Mouse (Mus musculus): Measurements from ENCODE around the gene Taf15.
A peak's percentile ranks its signal among the peaks of the same experiment; 100 is the strongest.

Gene Taf15

GRCm38 (mm10) chr11:83472324-83473234, at the start of gene Taf15:
Taf15 (plus strand) TSS chr11:83473086.
- DNase-seq (ENCODE audit: low spot score), result peak; percentile 98

DNA sequence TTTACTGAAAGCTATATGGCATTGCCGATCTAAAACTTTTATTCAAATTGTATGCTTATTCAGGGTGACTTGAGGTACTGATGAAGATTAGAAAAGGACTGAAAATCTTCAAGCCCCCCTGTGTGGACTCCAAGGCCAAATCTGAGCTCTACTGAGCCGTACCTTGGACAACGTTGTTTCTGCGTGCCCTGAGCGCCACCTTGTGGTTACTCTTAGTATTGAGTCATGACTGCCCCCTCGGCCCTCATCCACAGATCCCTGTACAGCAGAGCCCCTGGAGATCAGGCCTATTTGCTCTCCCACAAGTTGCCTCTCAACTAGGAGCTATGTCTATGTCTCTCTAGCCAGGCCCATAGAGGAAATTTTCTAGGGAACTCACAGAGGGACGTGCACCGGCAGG, 48.2 kb upstream of the Taf15 start:
- peak; percentile 83 for DNase-seq (ENCODE audit: low spot score)

GRCm38 (mm10) chr11:83426964-83427363, 45.9 kb upstream of the Taf15 start:
- no peak for DNase-seq (ENCODE audit: low spot score)

- no peak for DNase-seq (ENCODE audit: low spot score)
These were observed 43.5 kb upstream of the Taf15 start, which contains the start of gene Gas2l2 for GRCm38 (mm10) chr11:83429355-83429754. Gas2l2 (minus strand) TSS chr11:83429455.

- no peak for DNase-seq (ENCODE audit: low spot score)
These were observed 40.4 kb upstream of the Taf15 start for GRCm38 (mm10) chr11:83432533-83432932.

DNA sequence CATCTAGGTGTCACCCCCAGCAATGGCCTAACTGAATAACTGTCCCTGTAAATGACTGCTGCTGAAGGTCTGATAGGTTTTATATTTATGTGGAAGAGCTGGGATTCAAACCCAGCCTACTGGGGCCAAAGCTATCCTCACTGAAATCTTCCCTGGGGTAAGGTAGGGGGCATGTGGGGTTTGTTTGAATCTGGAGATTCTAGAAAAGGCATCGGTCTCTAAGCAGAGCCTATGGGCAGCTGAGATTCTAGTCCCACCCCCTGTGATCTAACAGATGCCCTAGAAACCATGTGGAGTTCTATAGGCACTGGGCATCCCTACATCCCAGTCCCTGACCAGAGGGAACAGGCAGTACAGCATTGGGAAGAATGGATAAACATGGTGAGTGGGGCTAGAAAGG, 35.5 kb upstream of the Taf15 start, which contains the start of gene 1700020L24Rik:
Gene 1700020L24Rik (plus strand): TSS at position 301 of the 400 bp plus-strand sequence.
- DNase-seq (ENCODE audit: low spot score), result no peak

GRCm38 (mm10) chr11:83439426-83440060, 33.3 kb upstream of the Taf15 start:
- no peak for DNase-seq (ENCODE audit: low spot score)

GRCm38 (mm10) chr11:83440081-83441064, 32.5 kb upstream of the Taf15 start:
- DNase-seq (ENCODE audit: low spot score), result peak; percentile 90

DNA sequence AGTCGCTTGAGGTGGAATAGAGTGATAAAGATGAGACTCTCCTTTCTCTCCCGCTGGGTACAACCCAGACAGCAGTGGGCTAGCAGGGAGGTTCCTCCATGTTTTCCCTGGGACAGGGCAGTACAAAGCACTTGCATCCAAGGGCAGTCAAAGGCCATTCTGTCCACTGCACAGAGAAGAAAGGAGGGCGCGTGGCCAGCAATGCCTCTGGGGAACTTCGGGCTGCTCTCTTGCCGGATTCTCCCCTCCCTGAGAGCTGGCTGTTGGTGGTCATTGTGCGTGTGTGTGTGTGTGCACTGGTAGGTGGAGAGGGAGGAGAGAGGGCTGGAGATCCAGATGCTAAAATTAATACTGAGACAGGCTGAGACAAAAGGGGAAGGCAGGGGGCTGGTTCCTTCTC, 31.7 kb upstream of the Taf15 start:
- peak; percentile 74 for DNase-seq (ENCODE audit: low spot score)

DNA sequence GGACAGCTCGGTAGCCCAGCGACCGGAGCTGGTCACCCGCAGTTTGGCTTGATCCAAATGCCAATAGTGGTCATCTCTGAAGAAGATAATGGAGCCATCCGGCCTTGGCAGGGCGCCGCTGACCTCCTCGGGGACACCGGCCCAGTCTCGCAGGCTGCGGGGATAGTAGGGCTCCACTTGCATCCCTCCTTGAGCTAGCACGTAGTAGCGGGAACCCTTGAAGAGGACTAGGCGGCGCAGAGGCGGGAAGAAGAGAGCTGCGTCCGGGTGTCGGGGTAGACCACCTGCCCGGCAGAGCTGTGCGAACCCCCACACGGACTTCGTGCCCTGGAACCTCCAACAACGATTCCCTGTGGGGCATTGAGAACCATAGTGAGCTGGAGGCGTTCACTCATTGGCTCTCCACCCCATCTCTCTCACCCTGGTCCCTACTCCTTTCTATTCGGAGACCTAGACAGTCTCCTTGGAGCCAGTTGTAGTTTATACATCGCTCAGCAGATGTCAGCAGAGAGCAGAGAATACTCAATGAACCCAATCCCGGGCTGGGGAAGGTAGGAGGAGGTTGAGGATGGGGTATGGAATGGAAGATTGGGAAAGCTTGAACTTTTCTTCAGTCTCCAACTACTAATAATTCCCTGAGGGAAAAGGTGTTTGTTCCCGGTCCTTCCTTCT, 30.2 kb upstream of the Taf15 start:
- peak; percentile 83 for DNase-seq (ENCODE audit: low spot score)

GRCm38 (mm10) chr11:83443824-83444223, 29.1 kb upstream of the Taf15 start:
- no peak for DNase-seq (ENCODE audit: low spot score)

- DNase-seq (ENCODE audit: low spot score), result no peak
These were observed 27.9 kb upstream of the Taf15 start for GRCm38 (mm10) chr11:83445001-83445400.

DNA sequence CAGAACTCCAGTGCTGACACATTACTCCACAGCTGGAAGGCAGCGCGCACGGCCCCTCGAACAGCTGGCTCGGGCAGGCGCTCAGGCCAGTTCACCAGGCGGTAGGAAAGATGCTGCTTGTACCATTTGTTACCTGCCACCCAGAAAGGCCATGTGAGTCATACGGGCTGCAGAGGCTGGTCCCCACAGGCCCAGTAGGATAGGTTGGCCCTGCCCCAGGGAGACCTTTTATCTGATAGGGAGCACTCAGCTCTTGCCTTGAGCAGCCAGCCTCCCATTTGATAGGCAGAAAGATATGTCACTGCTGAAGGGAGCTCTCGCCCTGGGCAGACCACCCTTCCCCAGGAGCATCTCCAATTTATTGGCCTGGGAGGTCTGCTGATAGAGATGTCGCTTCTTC, 25.3 kb upstream of the Taf15 start:
- DNase-seq (ENCODE audit: low spot score), result no peak

- peak; percentile 57 for DNase-seq (ENCODE audit: low spot score)
These were observed 24.6 kb upstream of the Taf15 start for GRCm38 (mm10) chr11:83448021-83448926.

DNA sequence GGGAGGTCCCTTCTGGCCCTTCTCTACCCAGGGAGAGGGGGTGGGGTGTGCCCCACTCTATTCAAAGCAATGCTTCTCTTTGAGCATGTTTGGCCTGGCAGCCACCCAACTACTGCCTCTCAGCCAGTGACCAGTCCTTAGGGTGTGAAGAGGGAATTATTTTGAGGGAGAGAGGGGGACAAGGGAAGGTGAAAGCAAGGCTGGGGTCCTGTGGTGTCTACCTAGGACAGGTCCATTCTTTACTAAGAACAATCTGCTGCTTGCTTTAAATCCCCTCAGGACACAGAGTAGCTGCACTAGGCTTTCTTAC, 24.0 kb upstream of the Taf15 start:
- DNase-seq (ENCODE audit: low spot score), result peak; percentile 72

- DNase-seq (ENCODE audit: low spot score), result no peak
These were observed 23.6 kb upstream of the Taf15 start for GRCm38 (mm10) chr11:83449298-83449697.

DNA sequence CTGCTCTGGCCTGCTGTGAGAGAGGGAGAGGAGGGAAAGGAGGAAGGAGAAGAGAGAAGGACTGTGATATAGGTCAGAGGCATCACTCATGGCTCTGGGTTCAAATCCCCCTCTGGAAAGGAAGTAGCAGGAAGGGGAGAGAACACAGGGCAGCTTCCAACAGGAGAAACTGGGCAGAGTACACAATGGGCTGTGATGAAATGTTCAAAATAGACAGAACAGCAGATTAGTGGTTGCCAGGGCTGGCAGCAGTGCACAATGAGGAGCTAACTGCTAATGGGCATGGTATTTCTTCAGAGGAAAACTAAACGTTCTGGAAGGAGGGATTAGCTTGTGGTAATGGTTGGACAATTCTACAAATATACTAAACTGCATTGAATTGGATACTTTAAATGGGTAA, 22.3 kb upstream of the Taf15 start:
- DNase-seq (ENCODE audit: low spot score), result no peak

DNA sequence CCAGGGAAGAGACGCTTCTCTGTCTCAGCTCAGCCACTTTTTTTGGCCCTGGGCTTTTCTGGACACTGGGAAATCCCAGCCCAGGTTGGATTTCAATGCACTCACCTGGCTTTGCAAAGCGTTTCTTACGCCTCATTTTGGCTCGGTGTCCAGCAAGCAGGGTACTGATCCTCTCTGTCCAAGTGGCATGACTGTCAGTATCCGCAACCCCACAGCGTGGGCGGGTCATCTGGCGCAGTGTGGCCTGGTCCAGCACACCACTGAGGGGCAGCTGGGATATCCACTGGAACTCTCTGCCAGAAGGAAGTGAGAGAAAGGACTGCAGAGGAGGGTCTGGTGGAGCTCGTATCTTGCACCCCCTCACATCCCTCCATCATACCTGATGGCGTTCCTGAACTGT, 21.6 kb upstream of the Taf15 start:
- DNase-seq (ENCODE audit: low spot score), result no peak

GRCm38 (mm10) chr11:83454548-83454947, 18.3 kb upstream of the Taf15 start:
- no peak for DNase-seq (ENCODE audit: low spot score)

GRCm38 (mm10) chr11:83455608-83456007, 17.3 kb upstream of the Taf15 start:
- DNase-seq (ENCODE audit: low spot score), result no peak

GRCm38 (mm10) chr11:83457257-83457656, 15.6 kb upstream of the Taf15 start:
- no peak for DNase-seq (ENCODE audit: low spot score)
